Mouse (Mus musculus) retina, adult 2 months (tissue): ENCODE measurements around the gene Utrn.
"Not testable (repeated sequence)": the region's sequence is repeated elsewhere in the genome, so short reads cannot be mapped to it uniquely, and the experiment has no call there.

Experiments used
- DNase-seq: peaks from one replicate; pipeline ENCODE4 v3.0.0-alpha.2; 2012; ENCODE audit warnings: low read depth, low spot score

Utrn gene

DNA sequence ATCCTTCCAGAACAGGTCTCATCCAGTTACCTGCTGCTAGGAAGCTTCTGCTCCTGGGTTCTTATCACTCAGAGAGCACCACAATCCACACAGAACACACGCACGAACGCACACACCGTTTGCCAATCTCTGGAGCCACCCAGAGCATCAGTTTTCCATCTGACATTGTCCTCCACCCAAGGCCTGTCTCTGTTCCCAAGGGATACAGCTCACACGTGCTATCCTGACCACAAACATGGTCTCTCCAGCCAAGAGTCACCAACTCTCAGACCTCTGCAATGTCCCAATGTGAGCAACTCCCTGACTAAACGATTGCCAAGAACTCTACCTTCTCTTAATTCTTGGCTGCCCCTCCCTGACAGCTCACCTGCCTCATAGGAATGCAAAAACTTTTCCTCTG, 172.5 kb downstream of the Utrn start:
- DNase-seq, result no peak

DNA sequence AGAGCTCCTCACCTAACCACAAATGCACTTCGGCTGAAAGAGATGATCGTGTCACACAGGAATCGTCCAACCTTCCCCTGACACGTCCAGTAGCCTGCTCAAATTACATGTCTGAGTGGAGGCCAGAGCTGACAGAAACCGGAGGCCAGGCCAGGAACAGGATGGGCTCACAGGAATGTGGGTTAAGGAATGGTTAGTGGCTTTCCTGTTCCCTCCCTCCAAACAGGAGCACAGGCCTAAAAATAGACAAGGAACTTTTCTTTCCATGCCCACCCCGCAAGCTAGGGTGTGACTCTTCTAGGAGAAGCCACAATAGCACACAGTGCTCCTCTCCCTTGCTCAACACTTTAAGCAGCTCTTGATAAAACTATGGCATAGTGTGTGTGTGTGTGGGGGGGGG, 174.4 kb downstream of the Utrn start:
- DNase-seq, result no peak

DNA sequence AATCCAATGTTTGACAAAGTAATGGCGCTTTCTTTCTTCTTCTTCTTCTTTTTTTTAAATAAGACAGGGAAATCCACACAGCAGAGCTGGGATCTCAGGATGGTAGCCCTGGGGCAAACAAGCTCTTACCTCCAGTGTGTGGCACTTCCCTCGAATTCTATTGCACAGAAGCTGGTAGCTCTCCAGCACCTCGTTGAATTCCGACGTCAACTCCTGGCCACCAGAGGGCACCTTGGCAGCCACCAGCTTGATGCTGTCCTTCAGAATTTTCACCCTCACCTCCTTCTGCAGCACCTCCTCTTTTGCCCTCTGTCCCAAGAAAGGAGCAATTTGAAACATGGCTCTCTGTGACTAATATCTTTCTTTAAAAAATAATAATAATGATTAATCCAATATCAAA, 178.6 kb downstream of the Utrn start:
- DNase-seq, result peak; percentile 16

DNA sequence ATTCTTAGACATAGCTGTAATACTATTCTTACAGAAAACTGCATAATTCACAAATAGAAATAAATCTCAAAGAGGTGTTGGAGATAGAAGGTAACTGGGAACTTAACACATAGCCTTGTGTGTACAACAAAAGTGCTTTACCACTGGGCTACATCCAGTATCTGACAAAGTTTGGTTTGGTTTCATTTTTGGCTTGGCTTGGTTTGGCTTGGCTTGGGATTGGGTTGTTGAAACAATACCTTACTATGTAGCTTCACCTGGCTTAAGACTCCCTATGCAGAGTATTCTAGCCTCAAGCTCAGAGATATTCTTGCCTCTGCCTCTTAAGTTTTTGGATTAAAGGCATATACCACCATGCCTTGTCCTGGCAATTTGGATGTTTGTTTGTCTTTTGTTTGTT, 183.5 kb downstream of the Utrn start:
- no peak for DNase-seq

DNA sequence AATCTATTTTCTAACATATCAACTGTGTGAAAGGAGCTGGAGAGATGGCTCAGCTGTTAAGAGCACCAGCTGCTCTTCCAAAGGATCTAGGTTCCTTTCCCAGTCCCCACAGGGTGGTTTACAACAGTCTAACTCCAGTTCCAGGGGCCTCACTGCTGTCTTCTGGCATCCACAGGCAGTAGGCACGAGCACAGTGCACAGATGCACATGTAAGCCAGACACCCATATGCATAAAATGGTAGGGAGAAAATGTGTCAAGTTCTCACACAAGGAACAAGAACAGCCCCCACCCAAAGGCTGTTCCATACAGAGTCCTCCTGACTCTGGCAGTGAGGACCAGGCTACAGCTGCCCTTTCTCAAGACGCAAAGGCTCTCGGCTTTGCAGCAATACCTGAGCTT, 185.1 kb downstream of the Utrn start:
- DNase-seq, result no peak

DNA sequence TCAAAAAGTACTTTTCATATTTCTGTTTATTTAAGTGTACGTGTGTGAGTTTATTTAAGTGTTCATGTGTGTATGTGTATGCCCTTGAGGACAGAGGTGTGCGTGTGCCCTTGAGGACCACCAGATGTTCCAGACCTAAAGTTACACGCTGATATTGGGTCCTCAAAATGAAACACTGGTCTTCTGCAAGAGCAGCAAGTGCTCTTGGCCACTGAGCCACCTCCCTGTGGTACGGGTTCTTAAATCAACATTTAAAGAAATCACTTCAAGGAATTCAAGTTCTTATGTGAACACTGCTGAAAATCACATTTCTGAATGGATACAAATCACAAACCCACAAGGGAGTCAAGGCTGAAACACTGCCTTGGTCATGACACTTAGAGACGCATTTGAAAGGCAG, 195.9 kb downstream of the Utrn start:
- no peak for DNase-seq

DNA sequence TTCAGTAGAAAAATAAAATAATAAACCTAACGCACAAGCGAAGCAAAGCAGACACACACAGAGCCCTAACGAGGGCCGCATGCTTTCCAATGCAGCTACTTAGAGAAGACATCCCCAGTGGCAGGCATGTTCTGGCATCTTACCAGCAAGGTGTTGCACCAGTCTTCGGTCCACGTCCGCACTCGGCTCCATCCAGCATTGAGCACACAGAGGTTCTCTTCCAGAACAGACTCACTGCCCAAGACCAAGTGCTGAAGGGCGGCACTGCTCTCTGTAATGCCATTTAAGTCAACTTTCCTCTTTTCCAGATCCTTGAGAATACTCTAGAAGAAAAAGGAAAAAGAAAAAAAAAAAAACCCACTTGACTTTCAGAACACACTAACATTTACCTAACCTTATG, 197.6 kb downstream of the Utrn start:
- DNase-seq, result no peak

DNA sequence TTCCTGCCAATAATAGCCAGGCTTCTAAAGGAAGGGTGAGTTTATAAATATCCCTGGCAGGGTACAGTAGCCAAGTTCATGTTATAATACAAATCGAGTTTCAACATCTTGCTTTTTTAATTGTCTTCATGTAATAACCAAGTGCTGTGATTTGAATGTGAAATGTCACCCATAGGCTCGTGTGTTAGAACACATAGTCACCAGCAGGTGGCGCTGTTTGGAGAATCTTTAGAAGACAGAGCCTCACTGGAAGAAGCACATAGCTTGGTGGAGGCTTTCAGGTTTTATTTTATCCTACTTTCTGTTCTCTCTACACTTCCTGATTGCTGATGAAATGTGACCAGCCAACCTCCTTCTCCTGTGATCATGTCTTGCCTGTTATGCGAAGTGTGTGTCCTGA, 207.1 kb downstream of the Utrn start:
- no peak for DNase-seq

DNA sequence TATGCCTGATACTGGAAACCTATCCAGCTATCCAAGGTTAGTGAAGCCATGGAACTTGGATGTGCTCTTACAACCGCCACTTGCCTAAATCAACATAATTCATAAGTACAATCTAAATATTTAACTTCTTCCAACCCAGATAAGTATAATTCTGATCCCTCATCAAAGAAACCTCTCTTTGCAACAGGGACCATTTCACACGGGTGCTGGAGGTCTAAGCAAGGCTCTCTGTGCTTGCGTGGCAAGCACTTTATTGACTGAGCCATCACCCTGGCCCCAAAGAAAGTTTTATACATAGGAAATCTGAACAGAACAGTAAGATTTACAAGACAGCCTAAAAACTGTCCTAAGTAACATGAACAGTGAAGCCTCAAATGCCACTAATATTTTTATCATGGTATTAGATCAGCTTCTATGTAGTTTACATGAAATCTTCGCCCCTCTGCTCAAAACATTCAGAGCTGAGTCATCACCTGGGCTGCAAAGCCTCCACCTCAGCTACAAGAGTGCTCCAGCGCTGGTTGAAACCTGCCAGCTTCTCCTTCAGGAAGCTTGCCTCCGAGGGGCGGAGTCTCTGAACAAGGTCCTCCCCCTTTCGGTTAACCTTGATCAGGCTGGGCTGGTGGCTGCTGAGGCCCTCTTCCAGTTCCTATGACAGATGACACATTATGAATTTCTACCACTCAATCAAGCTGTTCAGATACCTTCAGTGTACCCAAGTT, 211.0 kb downstream of the Utrn start:
- no peak for DNase-seq

DNA sequence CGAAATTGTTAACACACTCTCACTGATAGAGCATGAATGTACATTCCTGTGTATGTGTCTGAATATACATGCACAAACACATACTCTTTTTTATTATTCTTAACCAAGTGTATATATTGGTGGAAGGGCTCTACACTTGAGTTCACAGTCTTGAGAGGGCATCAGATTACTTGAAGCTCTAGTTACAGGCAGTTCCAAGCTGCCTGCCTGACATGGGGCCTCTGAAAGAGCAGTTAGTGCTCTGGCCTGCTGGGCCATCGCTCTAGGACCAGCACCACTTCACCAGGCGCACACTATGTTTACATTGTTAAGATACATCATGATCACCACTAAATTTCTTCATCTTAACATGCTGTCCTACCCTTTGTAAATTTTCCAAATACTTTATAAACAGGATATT, 216.2 kb downstream of the Utrn start:
- DNase-seq, result no peak

DNA sequence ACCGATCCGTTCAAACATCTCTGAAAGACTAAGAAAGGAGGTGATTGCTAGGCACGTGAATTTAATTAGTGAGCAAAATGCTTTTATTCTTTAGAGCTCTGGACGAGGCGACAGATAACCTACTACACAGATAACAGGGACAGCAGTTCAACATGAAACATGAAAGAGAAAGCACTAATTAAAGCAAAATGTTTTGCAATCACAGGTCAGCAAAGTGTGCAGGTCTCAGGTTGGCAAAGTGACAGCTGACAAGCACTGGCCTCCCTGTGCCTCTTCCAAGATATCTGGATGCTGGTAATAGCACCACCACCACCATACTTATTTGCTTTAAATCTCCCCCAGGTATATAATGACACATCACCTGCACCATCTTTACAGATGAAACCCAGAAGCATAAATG, 223.0 kb downstream of the Utrn start:
- no peak for DNase-seq

DNA sequence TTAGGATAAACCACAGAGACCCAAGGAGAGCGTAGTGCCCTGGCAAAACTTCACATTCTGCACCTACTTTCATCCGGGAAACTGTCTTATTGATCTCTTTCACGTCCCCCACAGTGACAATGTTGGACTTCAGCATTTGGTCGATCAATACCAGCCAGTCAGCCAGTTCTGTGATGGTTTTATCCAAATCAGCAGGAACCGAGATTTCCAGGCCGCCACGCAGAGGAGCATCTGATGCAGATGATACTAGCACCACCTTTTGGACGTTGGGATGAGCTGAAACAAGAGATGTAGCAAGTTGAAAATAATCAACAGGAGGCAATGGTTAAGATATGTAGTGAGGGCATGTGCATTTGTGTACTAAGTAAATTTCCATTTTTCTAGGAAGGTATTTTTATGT, 225.8 kb downstream of the Utrn start:
- no peak for DNase-seq

DNA sequence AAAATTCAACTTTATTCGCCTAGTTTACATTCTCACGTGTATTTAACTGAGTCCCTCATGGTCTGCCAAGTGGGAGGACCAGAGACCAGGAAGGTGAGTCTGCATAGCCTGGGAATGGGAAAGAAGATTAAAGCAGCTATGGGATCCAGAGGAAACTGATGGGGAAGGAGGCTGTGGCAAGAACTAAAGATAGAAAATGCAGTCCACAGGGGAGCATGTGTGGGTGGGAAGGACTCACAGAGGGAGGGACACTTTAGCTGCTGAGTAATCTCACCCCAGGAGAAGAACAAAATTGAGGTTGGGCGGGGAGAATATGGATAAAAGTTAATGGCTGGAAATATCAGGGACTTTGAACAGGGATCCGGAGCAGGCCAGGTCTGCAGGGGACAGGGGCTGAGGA, 229.5 kb downstream of the Utrn start:
- DNase-seq, result no peak

DNA sequence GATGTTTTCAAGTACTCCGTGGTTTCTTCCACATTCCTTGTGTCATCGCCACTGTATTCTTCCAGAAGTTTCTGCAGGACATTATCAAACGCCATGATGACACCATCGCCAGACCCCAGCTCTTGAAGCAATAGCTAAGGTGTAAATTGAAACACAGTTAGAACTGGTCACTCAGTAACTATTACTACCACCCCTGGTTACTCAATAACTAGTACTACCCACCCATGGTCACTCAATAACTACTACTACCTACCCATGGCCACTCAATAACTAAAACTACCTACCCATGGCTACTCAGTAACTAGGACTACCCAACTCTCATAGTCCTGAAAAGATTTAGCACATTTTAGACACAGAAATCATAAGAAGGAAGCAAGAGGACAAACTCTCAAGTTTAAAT, 235.2 kb downstream of the Utrn start:
- no peak for DNase-seq

DNA sequence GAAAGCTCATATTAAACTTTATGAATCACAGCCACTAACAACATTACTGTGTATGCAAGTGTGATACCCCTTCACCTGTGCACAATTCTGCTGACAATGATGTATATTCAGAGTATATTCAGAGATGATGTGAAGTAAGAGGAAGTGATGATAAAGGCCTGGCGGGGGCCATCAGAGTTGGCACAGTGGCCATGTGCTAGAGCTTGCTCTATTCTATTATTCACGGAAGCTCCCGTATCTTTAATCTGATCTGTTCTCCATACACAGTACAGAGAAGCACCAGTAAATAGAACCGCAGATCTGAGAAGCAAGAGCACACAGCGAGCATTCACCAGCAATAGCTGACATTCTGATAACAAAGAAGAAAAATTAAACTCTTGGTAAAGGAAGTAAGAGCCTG, 238.2 kb downstream of the Utrn start:
- DNase-seq, result no peak

DNA sequence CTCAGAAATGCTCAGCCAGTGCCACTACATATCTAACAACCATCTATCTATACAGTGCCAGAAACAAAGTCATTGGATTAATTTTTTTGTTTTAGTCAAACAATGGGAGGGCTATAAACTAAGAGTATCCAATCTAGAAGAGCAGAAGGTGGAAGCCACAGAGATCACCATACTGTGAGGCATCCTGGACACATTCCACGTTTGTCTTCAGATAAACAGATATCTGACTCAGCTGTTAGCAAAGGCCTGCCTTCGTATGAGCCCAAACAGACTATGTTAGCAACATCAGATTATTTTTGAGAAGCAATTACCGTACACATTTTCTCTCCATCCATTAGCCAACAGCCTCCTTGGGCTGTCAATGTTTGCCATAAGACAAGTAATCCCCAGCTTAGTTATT, 250.8 kb downstream of the Utrn start:
- no peak for DNase-seq

DNA sequence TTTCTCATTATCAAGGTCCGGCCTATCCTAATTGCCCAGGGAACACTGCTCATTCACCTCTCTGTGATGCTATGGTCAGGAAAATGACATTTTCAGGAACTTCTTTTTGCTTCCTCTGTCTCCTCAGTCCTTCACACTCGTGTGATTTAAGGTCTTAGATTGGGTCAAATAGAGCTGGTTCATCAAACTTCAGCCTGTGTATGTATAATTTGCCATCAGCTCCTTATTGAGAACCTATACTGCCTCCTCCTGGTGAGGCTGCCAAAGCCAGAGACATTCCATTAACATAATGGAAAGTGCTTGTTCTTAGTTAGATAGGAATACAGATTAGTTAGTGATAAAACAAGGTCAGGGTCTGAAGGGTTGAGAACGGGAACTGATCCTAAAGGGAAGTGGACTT, 253.4 kb downstream of the Utrn start:
- peak; percentile 6 for DNase-seq

DNA sequence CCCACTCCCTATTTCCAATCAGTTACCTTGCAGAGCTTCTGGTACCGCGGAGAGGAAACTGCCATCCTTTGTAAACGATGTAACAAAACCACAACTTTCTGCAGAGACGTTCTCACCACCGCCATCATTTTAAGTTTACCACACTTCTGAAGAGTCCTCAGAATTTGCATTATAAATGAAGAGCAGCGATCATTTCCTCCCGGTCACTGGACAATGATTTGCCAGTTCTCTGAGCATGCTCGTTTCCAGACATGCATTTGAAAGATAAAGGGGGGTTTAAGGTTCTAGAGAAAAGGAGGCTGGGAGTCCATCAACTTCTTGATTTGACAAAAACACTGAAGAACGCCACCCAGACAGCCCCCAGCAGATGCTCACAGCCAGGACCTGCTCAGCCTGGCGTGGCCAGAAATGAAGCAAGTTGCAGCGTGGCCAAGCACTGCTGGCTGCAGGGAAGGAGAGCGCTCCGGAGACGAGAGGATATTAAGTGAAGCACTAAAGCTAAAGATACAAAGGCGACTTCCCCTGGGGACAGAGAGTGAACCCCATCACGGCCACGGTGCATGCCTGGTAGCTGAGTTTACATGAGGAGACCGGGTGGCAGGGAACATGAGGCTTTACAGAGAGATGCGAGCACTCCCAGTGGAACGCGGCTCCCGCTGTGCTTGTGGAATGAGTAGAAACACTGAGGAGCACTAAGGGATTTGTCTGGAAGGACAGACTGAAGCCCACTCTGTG, 254.5 kb downstream of the Utrn start:
- DNase-seq, result peak; percentile 9

DNA sequence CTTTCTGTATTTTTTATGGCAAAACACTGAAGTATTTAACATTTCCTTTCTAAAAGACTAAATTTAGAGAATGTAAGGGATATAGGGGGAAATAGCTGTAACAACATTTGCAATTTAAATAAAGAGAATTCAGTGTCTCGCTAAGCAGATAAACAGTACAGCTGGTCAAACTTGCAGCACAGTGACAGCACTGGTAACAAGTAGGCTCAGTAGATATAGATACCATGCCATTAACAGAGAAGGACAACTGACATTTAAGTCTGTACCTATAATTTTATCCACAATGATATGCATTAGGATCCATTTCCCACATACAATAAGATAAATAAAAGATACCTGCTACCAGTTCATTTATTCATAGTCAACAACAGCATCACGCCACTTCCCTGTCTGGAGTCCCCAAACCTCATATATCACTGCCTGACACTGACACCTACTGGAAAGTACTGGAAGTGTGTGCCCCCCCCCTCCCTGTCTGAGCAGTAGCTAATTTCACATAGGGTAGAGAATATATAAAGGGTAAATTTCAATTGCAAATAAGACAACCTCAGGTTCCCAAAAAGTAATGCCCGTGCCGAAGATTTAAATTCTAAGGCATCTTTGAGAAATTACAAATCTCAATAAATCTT, 256.8 kb downstream of the Utrn start:
- peak; percentile 47 for DNase-seq

DNA sequence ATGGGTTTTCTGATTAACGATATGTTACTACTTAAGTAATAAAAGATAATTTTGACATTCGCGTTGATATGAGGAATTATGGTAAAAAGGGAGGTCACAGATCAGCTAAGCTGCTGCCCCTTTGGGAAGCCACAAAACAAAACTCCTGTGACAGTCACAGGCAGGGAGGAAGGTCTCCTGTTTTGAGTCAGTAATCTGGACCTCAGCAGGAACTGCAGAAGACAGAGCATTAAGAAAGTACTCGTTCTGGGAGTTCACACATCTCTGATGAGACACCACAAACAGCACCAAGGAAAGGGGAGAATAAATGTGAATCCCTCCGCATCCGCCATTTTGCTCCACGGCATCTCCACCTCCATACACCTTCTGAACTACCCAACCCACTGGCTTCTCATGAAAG, 259.3 kb downstream of the Utrn start:
- no peak for DNase-seq

DNA sequence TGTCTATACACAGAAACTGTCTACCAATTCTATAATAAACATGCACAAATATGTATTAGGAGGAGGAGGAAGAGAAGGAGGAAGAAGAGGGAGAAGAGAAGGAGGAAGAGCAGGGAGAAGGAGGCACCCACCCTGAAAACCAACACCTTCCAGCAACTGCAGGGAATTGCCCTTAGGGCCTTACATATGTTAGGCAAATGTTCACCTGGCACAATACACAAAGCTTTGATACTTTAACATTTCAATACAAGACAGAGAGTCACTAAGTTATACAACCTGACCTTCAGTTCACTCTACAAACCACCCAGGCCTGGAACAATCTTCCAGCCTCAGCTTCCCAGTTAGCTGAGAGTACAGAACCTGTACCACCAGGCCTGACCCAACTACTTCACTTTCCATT, 260.5 kb downstream of the Utrn start:
- no peak for DNase-seq

DNA sequence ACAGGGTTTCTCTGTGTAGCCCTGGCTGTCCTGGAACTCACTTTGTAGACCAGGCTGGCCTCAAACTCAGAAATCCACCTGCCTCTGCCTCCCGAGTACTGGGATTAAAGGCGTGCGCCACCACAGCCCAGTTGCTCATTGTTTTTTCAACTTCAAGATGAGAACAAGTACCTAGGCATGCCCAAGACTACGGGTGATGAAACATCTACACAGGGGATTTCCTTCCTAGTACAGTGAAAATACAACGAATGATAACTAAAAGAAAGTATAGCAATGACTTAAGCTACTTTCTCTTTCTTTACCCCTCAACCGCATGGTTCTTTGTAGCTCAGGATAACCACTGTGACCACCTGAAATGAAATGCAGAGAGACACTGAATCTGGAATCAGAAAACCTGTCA, 262.0 kb downstream of the Utrn start:
- not testable (repeated sequence) for DNase-seq

DNA sequence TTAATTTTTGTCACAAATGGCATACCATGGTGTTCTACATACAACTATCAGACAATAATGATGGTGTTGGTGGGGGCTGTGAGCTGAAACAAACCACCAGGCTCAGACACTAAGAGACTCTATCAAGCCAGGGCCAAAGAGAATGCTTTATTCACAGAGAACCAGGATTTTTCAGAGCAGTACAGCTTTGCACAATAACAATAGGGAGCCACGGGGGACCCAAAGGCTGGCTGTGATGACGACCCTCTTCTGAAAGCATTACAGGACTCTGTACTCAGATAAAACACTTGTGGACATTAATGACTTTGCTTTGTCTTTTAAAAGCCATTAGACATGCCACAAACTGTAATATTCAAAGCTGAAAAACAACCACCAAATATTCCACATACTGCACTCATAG, 273.8 kb downstream of the Utrn start:
- DNase-seq, result no peak
